Mouse (Mus musculus) retina, embryonic 14.5 days (tissue): ENCODE measurements around the gene Fam53b.
"Not testable (repeated sequence)": the region's sequence is repeated elsewhere in the genome, so short reads cannot be mapped to it uniquely, and the experiment has no call there.

Experiments used
- DNase-seq: peaks from one replicate; pipeline ENCODE4 v3.0.0-alpha.2; 2015; ENCODE audit warnings: low spot score

The Fam53b gene

DNA sequence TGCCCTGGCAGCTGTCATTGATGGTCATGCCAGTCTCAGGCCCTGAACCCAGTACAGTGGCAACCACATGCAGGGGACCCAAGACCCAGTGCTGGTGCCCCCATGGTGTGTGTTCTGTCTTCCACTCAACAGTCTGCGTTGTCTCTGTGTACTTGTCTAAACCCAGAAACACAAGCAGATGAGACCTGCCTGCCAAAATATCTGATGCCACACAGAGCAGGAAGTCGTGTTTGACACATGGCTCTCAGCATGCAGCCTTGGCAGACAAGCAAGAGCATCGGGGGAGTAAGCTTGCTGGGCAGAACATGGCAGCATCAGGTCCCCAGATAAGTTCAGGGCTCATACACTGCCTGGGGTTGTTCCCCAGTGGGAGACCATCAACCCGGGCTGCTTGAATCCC, 134.6 kb downstream of the Fam53b start:
- no peak for DNase-seq

- no peak for DNase-seq
Measured at GRCm38 (mm10) chr7:132675922-132676321, 137.8 kb downstream of the Fam53b start.

GRCm38 (mm10) chr7:132673931-132674755, 139.5 kb downstream of the Fam53b start:
- DNase-seq = no peak

- no peak for DNase-seq
Measured at GRCm38 (mm10) chr7:132672481-132672959, 141.2 kb downstream of the Fam53b start.

DNA sequence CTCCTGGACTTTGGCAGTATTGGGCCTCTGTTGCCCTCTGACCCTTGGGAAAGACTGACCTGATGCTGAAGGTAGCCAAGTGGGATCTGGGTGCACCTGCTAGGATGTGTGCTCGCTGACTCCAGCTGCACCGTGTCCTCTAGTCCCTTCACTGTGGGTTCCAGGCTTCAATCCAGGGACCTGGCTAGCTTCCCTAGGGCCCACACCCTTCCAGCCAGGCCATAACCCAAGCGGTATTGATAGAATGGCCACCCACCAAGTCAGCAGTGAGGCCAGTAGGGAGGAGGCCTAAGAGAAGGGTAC, 142.9 kb downstream of the Fam53b start:
- DNase-seq = no peak

- no peak for DNase-seq
Measured at GRCm38 (mm10) chr7:132669999-132670862, 143.5 kb downstream of the Fam53b start.

DNA sequence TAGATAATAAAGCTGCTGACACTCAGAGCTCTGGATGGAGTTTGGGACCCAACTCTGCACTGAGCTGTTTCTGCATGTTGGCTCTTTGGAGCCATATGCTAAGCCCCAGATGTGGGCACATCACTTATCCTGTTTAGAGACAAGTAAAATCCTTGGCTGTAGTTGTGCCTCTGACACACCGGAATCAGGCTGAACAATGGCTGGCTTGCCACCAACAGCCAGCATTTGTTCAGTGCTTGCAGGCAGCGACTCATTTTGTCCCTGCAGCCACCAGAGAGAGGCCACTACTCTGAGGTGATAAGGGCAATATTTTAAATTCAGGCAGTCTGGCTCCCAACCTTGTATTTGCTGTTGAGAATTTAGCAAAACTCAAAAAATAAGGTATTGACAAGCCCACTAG, 145.1 kb downstream of the Fam53b start:
- DNase-seq = no peak

GRCm38 (mm10) chr7:132666516-132666915, 147.2 kb downstream of the Fam53b start:
- no peak for DNase-seq

- peak; percentile 31 for DNase-seq
Measured at GRCm38 (mm10) chr7:132665664-132666382, 147.9 kb downstream of the Fam53b start.

- no peak for DNase-seq
Measured at GRCm38 (mm10) chr7:132664815-132665214, 148.9 kb downstream of the Fam53b start.

DNA sequence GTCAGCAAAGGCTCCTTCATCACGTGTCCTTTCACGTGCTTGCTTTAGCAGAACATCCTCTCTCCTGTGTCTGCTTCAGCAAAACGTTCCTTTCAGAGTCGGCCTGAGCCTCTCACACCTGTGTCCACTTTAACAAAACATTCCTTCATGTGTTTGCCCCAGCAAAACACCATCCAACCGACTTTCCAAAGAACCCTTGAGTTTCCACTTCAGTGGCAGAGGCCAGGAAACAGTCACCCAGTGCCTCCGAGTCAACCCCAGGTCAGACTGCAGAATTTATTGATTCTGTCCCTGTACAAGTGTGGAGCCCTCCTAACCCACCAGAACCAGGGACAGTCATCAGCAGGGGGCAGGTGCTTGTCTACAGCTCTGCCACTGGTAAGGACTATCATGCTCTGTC, 150.9 kb downstream of the Fam53b start:
- DNase-seq = not testable (repeated sequence)
